Mouse (Mus musculus) lung, adult 10 weeks (tissue): ENCODE measurements around the gene Fam120c. TPM values are rescaled to one million over a fixed set of nuclear protein-coding genes. Genes with fewer than 3 reads are reported as not detected.

Experiments used
- polyA plus RNA-seq: library from polyadenylated mRNA; stranded (reverse); fragments of 350-450 nt; fragmentation: Illumina TruSeq; extraction: RNeasy Lipid Tissue Mini Kit (QIAGEN cat#74804); gene quantifications from one replicate; pipeline ENCODE4 v1.2.3, GENCODE M21; 2014; ENCODE audit warnings: low read depth, low replicate concordance; ENCODE audit not compliant: insufficient read depth

The Fam120c gene
- 0.87 TPM for polyA plus RNA-seq

DNA sequence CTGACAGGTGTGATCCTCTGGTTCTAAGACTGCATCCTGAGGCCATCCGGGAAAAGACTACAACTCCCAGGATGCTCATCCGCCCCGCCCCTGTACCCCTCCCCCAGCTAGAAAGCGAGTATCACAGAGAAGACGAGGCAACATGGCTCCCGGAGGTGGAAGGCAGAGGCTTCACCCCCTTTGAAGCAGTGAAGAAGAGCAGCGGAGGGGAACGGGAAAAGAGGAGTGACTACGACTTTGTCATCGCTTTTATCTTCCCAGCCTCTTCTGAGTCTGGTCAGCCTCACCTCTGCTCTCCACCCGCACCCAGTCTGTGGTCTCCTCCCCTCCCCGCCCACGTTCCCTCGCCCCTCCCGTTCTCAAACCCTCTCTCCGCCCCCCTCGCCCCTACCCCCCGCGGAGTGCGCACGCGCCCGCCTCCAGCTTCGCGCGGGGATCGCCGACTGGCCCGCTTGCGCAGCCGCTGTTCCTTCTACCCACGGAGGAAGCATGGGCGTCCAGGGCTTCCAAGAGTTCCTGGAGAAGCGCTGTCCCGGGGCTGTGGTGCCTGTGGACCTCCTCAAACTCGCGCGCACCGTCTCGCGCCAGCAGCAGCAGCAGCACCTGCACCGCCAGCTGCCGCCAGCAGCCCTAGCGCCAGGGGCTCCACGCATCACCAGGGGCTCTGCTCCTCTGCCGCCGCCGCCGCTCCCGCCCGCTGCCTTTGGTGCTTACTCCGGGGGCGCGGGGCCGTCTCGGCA, at the start of gene Fam120c:
Fam120c (plus strand) TSS at position 415 of the 740 bp plus-strand sequence.

DNA sequence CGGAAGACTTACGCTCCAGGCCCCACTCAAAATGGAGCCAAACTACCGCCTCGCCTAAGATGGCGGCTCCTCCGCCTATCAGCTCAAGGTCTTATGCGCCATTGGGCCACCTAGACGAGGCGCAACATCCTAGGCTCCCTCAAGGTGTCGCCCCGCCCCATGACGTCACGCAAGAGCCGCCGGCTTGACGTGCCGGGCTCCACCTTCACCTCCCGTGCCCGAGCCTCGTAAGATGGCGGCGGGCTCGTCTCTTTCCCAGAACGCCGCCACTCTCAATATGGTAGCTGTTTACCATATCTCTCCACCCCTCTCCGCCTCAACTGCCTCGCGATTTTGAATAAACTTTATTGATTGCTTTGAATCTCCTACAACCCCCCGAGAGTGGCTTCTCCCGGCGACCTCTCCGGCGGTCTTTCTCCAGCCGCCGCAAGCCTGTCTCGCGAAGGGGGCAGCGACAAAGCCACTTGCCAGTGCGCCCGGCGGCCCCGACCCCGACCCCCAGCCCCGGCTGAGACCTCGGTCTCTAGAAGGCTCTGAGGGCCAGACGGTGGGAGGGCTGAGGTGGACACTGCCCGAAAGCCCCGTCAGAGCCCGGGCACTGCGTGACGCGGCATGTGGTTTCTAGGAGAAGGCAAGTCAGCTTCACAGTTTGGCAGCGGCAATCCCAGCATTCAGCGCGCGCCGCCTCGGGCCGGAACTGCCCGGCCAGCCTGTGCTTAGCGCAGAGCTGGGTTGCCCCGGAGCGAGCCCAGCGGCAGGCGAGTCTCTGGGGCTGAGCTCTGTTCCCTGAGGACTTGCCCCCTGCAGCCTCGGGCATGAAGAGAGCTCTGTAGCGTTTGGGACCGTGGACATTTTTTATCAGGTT, 176.7 kb downstream of the Fam120c start, which contains the start of gene Phf8:
Phf8 (plus strand) TSS at position 215 of the 865 bp plus-strand sequence.

Other genes with a start within 250 kb of the Fam120c start
- 21.1 TPM for gene Tsr2, start 247.6 kb upstream of the Fam120c start, polyA plus RNA-seq
- gene Wnk3, start 146.1 kb upstream of the Fam120c start, polyA plus RNA-seq, result not detected
- 9.4 TPM for gene Phf8, start 176.5 kb downstream of the Fam120c start, polyA plus RNA-seq